Mouse (Mus musculus) CH12.LX (cell line): Measurements from ENCODE around the gene Pus3. TPM values are rescaled to one million over a fixed set of nuclear protein-coding genes. Genes with fewer than 3 reads are reported as not detected.

ENCODE experiments used
- DNase-seq: peaks from one replicate; pipeline ENCODE4 v3.0.0-alpha.2; 2013; ENCODE audit errors: extremely low read depth
- H3K27ac ChIP-seq: 2 replicates; pipeline ENCODE4 v1.5.1; 2012; ENCODE audit warnings: low read depth, mild to moderate bottlenecking, control low read depth, moderate library complexity; ENCODE audit not compliant: insufficient read depth
- H3K27me3 ChIP-seq: replicated peaks from 2 replicates; pipeline ENCODE3; 2012; ENCODE audit warnings: inconsistent platforms
- H3K36me3 ChIP-seq, 2 experiments: replicated peaks in 1 of 2; 2 replicates each; pipeline versions ENCODE3 to v1.6.1; 2012; ENCODE audit warnings: inconsistent platforms in 1 of 2, low read length in 1 of 2, mild to moderate bottlenecking in 1 of 2, mixed read lengths in 1 of 2, moderate library complexity in 1 of 2; ENCODE audit not compliant: control insufficient read depth in 1 of 2, insufficient read depth in 1 of 2
- H3K4me1 ChIP-seq, 2 experiments: 2 replicates each; pipeline ENCODE4 v1.6.1; 2012; ENCODE audit warnings: inconsistent platforms in 1 of 2, moderate library complexity in 1 of 2; ENCODE audit not compliant: insufficient read depth in 2 of 2, control insufficient read depth in 1 of 2
- H3K4me2 ChIP-seq: 2 replicates; pipeline ENCODE4 v1.6.1; 2012; ENCODE audit warnings: low read depth, mild to moderate bottlenecking, control low read depth; ENCODE audit not compliant: poor library complexity, insufficient read depth, severe bottlenecking
- H3K4me3 ChIP-seq, 3 experiments: fragments of 150-350 bp in 1 of 3; sonication (generic) in 1 of 3; replicated peaks in 1 of 3; 2 replicates each; pipeline versions ENCODE3 to v1.5.1; 2011 to 2012; ENCODE audit warnings: low read depth in 2 of 3, low read length in 2 of 3, mild to moderate bottlenecking in 2 of 3, moderate library complexity in 2 of 3, control low read depth in 1 of 3, improper control_type of control experiment in 1 of 3, inconsistent platforms in 1 of 3, mixed read lengths in 1 of 3; ENCODE audit not compliant: poor library complexity in 1 of 3
- H3K79me2 ChIP-seq: replicated peaks from 2 replicates; pipeline ENCODE4 v1.6.1; 2012; ENCODE audit warnings: mild to moderate bottlenecking, moderate library complexity; ENCODE audit not compliant: control insufficient read depth, poor library complexity, insufficient read depth, severe bottlenecking; ENCODE audit errors: extremely low read depth
- H3K9ac ChIP-seq: 2 replicates; pipeline ENCODE4 v1.6.1; 2012; ENCODE audit warnings: low read depth, mild to moderate bottlenecking, control low read depth, moderate library complexity; ENCODE audit not compliant: insufficient read depth
- H3K9me3 ChIP-seq: replicated peaks from 2 replicates; pipeline ENCODE3; 2012; ENCODE audit warnings: low read length, inconsistent platforms, mixed read lengths
- BHLHE40 ChIP-seq: IDR thresholded peaks from 2 replicates; pipeline ENCODE4 v1.6.1; 2011; ENCODE audit warnings: mild to moderate bottlenecking, low read depth, low read length, improper control_type of control experiment
- CHD1 ChIP-seq: IDR thresholded peaks from 2 replicates; pipeline ENCODE4 v1.6.1; 2012; ENCODE audit warnings: low read depth, low read length, improper control_type of control experiment, inconsistent platforms
- CHD2 ChIP-seq: IDR thresholded peaks from 2 replicates; pipeline ENCODE4 v1.6.1; 2011; ENCODE audit warnings: low read length, improper control_type of control experiment
- E2F4 ChIP-seq: IDR thresholded peaks from 2 replicates; pipeline ENCODE4 v1.6.1; 2011; ENCODE audit warnings: low read depth, low read length, improper control_type of control experiment; ENCODE audit not compliant: insufficient replicate concordance
- ELF1 ChIP-seq: IDR thresholded peaks from 2 replicates; pipeline ENCODE4 v1.6.1; 2014; ENCODE audit warnings: low read depth, mild to moderate bottlenecking, inconsistent platforms, low read length, improper control_type of control experiment
- ETS1 ChIP-seq: conservative IDR thresholded peaks from 2 replicates; pipeline ENCODE4 v1.6.1; 2012; ENCODE audit warnings: low read depth, mild to moderate bottlenecking, inconsistent platforms, low read length, improper control_type of control experiment, moderate library complexity
- GABPA ChIP-seq: IDR thresholded peaks from 2 replicates; pipeline ENCODE4 v1.6.1; 2012; ENCODE audit warnings: low read depth, low read length, improper control_type of control experiment, inconsistent platforms; ENCODE audit not compliant: insufficient replicate concordance
- JUN ChIP-seq: IDR thresholded peaks from 2 replicates; pipeline ENCODE4 v1.6.1; 2011; ENCODE audit warnings: low read depth, mild to moderate bottlenecking, low read length, improper control_type of control experiment, moderate library complexity; ENCODE audit not compliant: insufficient read depth
- JUND ChIP-seq: conservative IDR thresholded peaks from 2 replicates; pipeline ENCODE4 v1.6.1; 2011; ENCODE audit warnings: low read depth, low read length, improper control_type of control experiment
- MAX ChIP-seq: IDR thresholded peaks from 2 replicates; pipeline ENCODE4 v1.6.1; 2011; ENCODE audit warnings: low read length, improper control_type of control experiment
- MAZ ChIP-seq: IDR thresholded peaks from 2 replicates; pipeline ENCODE4 v1.6.1; 2012; ENCODE audit warnings: low read depth, mild to moderate bottlenecking, inconsistent platforms, low read length, improper control_type of control experiment, moderate library complexity
- MXI1 ChIP-seq: IDR thresholded peaks from 2 replicates; pipeline ENCODE4 v1.6.1; 2011; ENCODE audit warnings: mild to moderate bottlenecking, low read depth, low read length, improper control_type of control experiment
- MYC ChIP-seq: IDR thresholded peaks from 2 replicates; pipeline ENCODE4 v1.6.1; 2011; ENCODE audit warnings: low read depth, mild to moderate bottlenecking, improper control_type of control experiment, low read length
- PAX5 ChIP-seq: IDR thresholded peaks from 2 replicates; pipeline ENCODE4 v1.6.1; 2012; ENCODE audit warnings: low read length, inconsistent platforms, mixed read lengths
- POLR2AphosphoS2 ChIP-seq: IDR thresholded peaks from 2 replicates; pipeline ENCODE4 v1.6.1; 2011; ENCODE audit warnings: low read depth, low read length, improper control_type of control experiment
- SIN3A ChIP-seq: IDR thresholded peaks from 2 replicates; pipeline ENCODE4 v1.6.1; 2012; ENCODE audit warnings: low read length, improper control_type of control experiment, inconsistent platforms
- UBTF ChIP-seq: IDR thresholded peaks from 2 replicates; pipeline ENCODE4 v1.6.1; 2012; ENCODE audit warnings: low read depth, mild to moderate bottlenecking, inconsistent platforms, low read length, improper control_type of control experiment, moderate library complexity
- USF1 ChIP-seq: IDR thresholded peaks from 2 replicates; pipeline ENCODE4 v1.6.1; 2014; ENCODE audit warnings: low read depth, mild to moderate bottlenecking, inconsistent platforms, low read length, improper control_type of control experiment
- USF2 ChIP-seq: conservative IDR thresholded peaks from 2 replicates; pipeline ENCODE4 v1.6.1; 2011; ENCODE audit warnings: low read depth, low read length, improper control_type of control experiment
- ZC3H11A ChIP-seq: IDR thresholded peaks from 2 replicates; pipeline ENCODE4 v1.6.1; 2012; ENCODE audit warnings: low read depth, mild to moderate bottlenecking, inconsistent platforms, low read length, improper control_type of control experiment
- ZMIZ1 ChIP-seq: IDR thresholded peaks from 2 replicates; pipeline ENCODE4 v1.6.1; 2012; ENCODE audit warnings: low read depth, mild to moderate bottlenecking, inconsistent platforms, low read length, improper control_type of control experiment
- ZNF384 ChIP-seq: IDR thresholded peaks from 2 replicates; pipeline ENCODE4 v1.6.1; 2012; ENCODE audit warnings: low read depth, low read length, improper control_type of control experiment, inconsistent platforms
- dilution Hi-C: fragments of 300-500 bp; cut with MboI; formaldehyde crosslinking; loops from 2 replicates; pipeline ENCODE4 v1.14.3; 2020; ENCODE audit warnings: low sequenced_read_pairs; ENCODE audit not compliant: extremely low pct_unique_long_range_greater_than_20kb, extremely low pct_ligation_motif_present
- in situ Hi-C: fragments of 300-500 bp; cut with MboI; formaldehyde crosslinking; loops from 3 replicates; pipeline ENCODE4 v1.14.3; 2019; ENCODE audit warnings: low sequenced_read_pairs, low pct_ligation_motif_present, low pct_unique_long_range_greater_than_20kb, mixed read lengths
- polyA plus RNA-seq: library from polyadenylated mRNA; unstranded; fragments of >175 nt; gene quantifications from 2 replicates; pipeline ENCODE4 v1.2.1, GENCODE M21; 2012; ENCODE audit warnings: low read depth; ENCODE audit not compliant: insufficient read length
- total RNA-seq, 2 experiments: library from RNA; depleted of rRNA; stranded (reverse); fragments of 300-350 nt in 1 of 2; fragments of >200 nt in 1 of 2; gene quantifications; 2 replicates each; pipeline ENCODE4 v1.2.3; 2012 to 2014

The Pus3 gene
- total and polyA plus RNA-seq, 3 experiments, result 18.0 to 40.8 (median 21.8) TPM

DNA sequence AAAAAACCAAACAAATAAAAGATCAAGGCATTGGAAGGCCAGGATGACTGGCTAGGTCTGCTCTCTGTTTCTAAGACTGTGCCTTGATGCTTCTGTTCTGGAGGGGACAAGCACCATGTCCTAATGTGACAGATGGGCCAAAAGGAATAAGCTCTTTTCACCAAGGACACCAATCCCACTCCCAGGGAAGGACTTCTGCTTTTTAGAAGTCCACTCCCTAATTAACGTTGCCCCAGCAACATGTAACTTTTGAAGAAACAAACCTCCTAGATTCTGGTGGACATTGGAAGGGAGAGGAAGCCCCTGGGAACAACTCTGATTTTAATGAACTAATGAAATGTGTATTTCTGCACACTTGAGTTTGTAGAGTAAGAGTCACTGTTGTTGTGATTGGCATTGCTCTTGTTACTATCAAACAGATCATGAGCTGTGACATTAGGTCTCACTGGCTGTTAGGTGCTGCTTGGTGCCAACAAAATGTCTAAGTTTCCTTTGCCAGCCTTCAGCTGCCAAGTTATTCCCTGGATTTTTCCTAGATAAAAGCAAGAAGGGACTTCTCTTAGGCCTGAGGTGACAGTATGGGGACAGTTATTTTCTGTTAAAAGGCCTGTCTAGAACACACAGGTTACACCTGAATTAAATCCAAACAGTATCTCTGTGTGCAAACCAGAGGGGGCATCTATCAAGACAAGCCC, 35.4 kb upstream of the Pus3 start:
- no peak for DNase-seq
- H3K9ac ChIP-seq, result no peak overlapping the region
- dilution Hi-C loops, result no loop called here
- TF ChIP-seq CHD1 (no peak), MYC (no peak), ZMIZ1 (no peak), UBTF (no peak), GABPA (no peak), USF2 (no peak), SIN3A (no peak), USF1 (no peak), E2F4 (no peak), ETS1 (no peak), MXI1 (no peak), CHD2 (no peak), JUN (no peak), PAX5 (no peak), MAZ (no peak)
- TF ChIP-seq, all 38 proteins: peak for 0
- no peaks in the 10 kb centered on the region for H3K27me3 ChIP-seq
- H3K27ac ChIP-seq, result no peak overlapping the region
- no peaks in the 10 kb centered on the region for H3K36me3 ChIP-seq
- H3K4me1 ChIP-seq, result peaks cover 0 to 3% of the 10 kb centered on the region in 2 experiments; a peak in 1 of 4 replicates
- H3K4me3 ChIP-seq, result no peak overlapping the region
- in situ Hi-C loops, result no loop called here
- no peak overlapping the region for H3K4me2 ChIP-seq
- H3K9me3 ChIP-seq, result no peaks in the 10 kb centered on the region
- H3K79me2 ChIP-seq, result no peaks in the 10 kb centered on the region

GRCm38 (mm10) chr9:35523541-35523940, 34.9 kb upstream of the Pus3 start:
- in situ Hi-C loops (no loop called here), dilution Hi-C loops (no loop called here)
- Histone ChIP-seq H3K79me2 (no peaks in the 10 kb centered on the region), H3K4me2 (no peak overlapping the region), H3K9me3 (no peaks in the 10 kb centered on the region), H3K27me3 (no peaks in the 10 kb centered on the region), H3K4me3 (no peak overlapping the region), H3K4me1 (peaks cover 0 to 3% of the 10 kb centered on the region in 2 experiments; a peak in 1 of 4 replicates), H3K9ac (no peak overlapping the region), H3K27ac (no peak overlapping the region), H3K36me3 (no peaks in the 10 kb centered on the region)
- TF ChIP-seq SIN3A (no peak), MAX (no peak), ELF1 (no peak), PAX5 (no peak), ZNF384 (no peak), CHD2 (no peak), POLR2AphosphoS2 (no peak), CHD1 (no peak), BHLHE40 (no peak), UBTF (no peak), ZC3H11A (no peak), JUND (no peak)
- DNase-seq, result no peak
